Mouse (Mus musculus): Measurements from ENCODE around the gene Mxra7.

- TF ChIP-seq CTCF (IDR thresholded peaks at IDR 0.05; ENCODE audit: extremely low read depth, insufficient read depth, insufficient read length, insufficient replicate concordance) (no peak), POLR2A (IDR thresholded peaks at IDR 0.05; ENCODE audit: low read depth, low read length) (no peak)
These were observed 20.3 kb downstream of the Mxra7 start for GRCm38 (mm10) chr11:116807526-116807925.

Data from spleen, adult 2 months (tissue).